Mouse (Mus musculus) hindbrain, postnatal 0 days (tissue): Measurements from ENCODE around the gene Mxd4. TPM values are rescaled to one million over a fixed set of nuclear protein-coding genes. Genes with fewer than 3 reads are reported as not detected.
A peak's percentile ranks its signal among the peaks of the same experiment; 100 is the strongest.

Source experiments
- ATAC-seq: fragments of 200-750 bp; cut with Nextera tagmentation; 2 replicates; pipeline ENCODE4 v1.8.0; 2017; ENCODE audit warnings: mild to moderate bottlenecking, moderate TSS enrichment, moderate library complexity
- DNase-seq: peaks from one replicate; pipeline ENCODE4 v3.0.0-alpha.2; 2015; ENCODE audit warnings: low spot score
- H3K27ac ChIP-seq: fragments of 300-500 bp; sonication (generic); 2 replicates; pipeline ENCODE4 v1.5.1; 2014; ENCODE audit warnings: mild to moderate bottlenecking
- H3K27me3 ChIP-seq: fragments of 300-500 bp; sonication (generic); 2 replicates; pipeline ENCODE4 v1.6.1; 2014; ENCODE audit warnings: low read length, mixed read lengths; ENCODE audit not compliant: insufficient read depth
- H3K36me3 ChIP-seq: fragments of 300-500 bp; sonication (generic); 2 replicates; pipeline ENCODE4 v1.6.1; 2014; ENCODE audit warnings: low read length, mixed read lengths; ENCODE audit not compliant: insufficient read depth
- H3K4me1 ChIP-seq: fragments of 300-500 bp; sonication (generic); 2 replicates; pipeline ENCODE4 v1.6.1; 2014; ENCODE audit warnings: antibody characterized with exemption, low read length, mixed read lengths; ENCODE audit not compliant: insufficient read depth
- H3K4me2 ChIP-seq: fragments of 300-500 bp; sonication (generic); 2 replicates; pipeline ENCODE4 v1.6.1; 2014; ENCODE audit warnings: low read depth, mild to moderate bottlenecking, low read length, moderate library complexity, mixed read lengths
- H3K4me3 ChIP-seq: fragments of 300-500 bp; sonication (generic); 2 replicates; pipeline ENCODE4 v1.5.1; 2014; ENCODE audit warnings: low read length
- H3K9ac ChIP-seq: fragments of 300-500 bp; sonication (generic); replicated peaks from 2 replicates; pipeline ENCODE4 v1.6.1; 2014; ENCODE audit warnings: mild to moderate bottlenecking, low read length, moderate library complexity, mixed read lengths
- H3K9me3 ChIP-seq: fragments of 300-500 bp; sonication (generic); 2 replicates; pipeline ENCODE4 v1.6.1; 2016; ENCODE audit warnings: low read length, mixed read lengths
- CTCF ChIP-seq: IDR thresholded peaks from 2 replicates; pipeline ENCODE4 v1.5.1; 2016; ENCODE audit warnings: antibody characterized with exemption, control low read depth, low read depth
- WGBS: fragments of 180-500 bp; shearing (Covaris S2); extraction: QIAGEN DNeasy Blood & Tissue Kit; methylation state at CpG from one replicate; pipeline ENCODE4 v1.1.7; 2014; 5-methylcytosine and 5-hydroxymethylcytosine counted together
- polyA plus RNA-seq: library from polyadenylated mRNA; unstranded; fragments of >200 nt; fragmentation: Nextera tagmentation; extraction: Ambion mirVana; gene quantifications from 2 replicates; pipeline ENCODE4 v1.2.1, GENCODE M21; 2015
- total RNA-seq: library from RNA; depleted of rRNA; stranded (reverse); fragments of >200 nt; gene quantifications from 2 replicates; pipeline ENCODE4 v1.2.3, GENCODE M21; 2014; rRNA removed

The Mxd4 gene
- total RNA-seq: 73.3 and 99.1 TPM in 2 replicates
- polyA plus RNA-seq: 22.0 and 23.5 TPM in 2 replicates

- no peak for TF ChIP-seq CTCF
- Histone ChIP-seq H3K36me3 (no peaks in the 10 kb centered on the region; the same call in 1 of the 2 replicates), H3K27me3 (no peaks in the 10 kb centered on the region), H3K9ac (peak within 1 kb of the TSS; percentile 79), H3K9me3 (no peaks in the 10 kb centered on the region), H3K4me2 (peak within 1 kb of the TSS; percentile 87), H3K27ac (peak within 1 kb of the TSS; percentile 97), H3K4me3 (peak within 1 kb of the TSS; percentile 82), H3K4me1 (peaks cover 37% of the 10 kb centered on the region)
- WGBS: under 1% methylated on average over 58 of the region's 60 CpGs
- ATAC-seq (peak; percentile 99), DNase-seq (peak; percentile 100)
Measured at GRCm38 (mm10) chr5:34187601-34188316, at the start of gene Mxd4. Mxd4 (minus strand) TSS chr5:34187720.

GRCm38 (mm10) chr5:34235898-34236420, 48.4 kb upstream of the Mxd4 start:
- peak; percentile 78 for TF ChIP-seq CTCF
- H3K4me3 ChIP-seq: no peak overlapping the region
- no peaks in the 10 kb centered on the region for H3K27me3 ChIP-seq
- no peaks in the 10 kb centered on the region for H3K36me3 ChIP-seq
- WGBS: 55% methylated on average over 10 of the region's 10 CpGs
- DNase-seq (no peak), ATAC-seq (no peak)
- no peak overlapping the region for H3K27ac ChIP-seq
- no peak overlapping the region for H3K9ac ChIP-seq
- H3K9me3 ChIP-seq: no peaks in the 10 kb centered on the region
- H3K4me1 ChIP-seq: no peaks in the 10 kb centered on the region
- no peak overlapping the region for H3K4me2 ChIP-seq

GRCm38 (mm10) chr5:34235056-34235455, 47.5 kb upstream of the Mxd4 start:
- WGBS: 72% methylated on average over 4 of the region's 4 CpGs
- no peak for TF ChIP-seq CTCF
- no peaks in the 10 kb centered on the region for H3K4me1 ChIP-seq
- no peaks in the 10 kb centered on the region for H3K9me3 ChIP-seq
- DNase-seq (no peak), ATAC-seq (no peak; the same call in 1 of the 2 replicates)
- no peaks in the 10 kb centered on the region for H3K36me3 ChIP-seq
- no peak overlapping the region for H3K9ac ChIP-seq
- no peak overlapping the region for H3K4me2 ChIP-seq
- H3K27ac ChIP-seq: no peak overlapping the region
- no peaks in the 10 kb centered on the region for H3K27me3 ChIP-seq
- no peak overlapping the region for H3K4me3 ChIP-seq

GRCm38 (mm10) chr5:34233221-34233515, 45.6 kb upstream of the Mxd4 start:
- no peaks in the 10 kb centered on the region for H3K4me1 ChIP-seq
- DNase-seq (no peak), ATAC-seq (no peak)
- WGBS: 87% methylated on average over 6 of the region's 6 CpGs
- no peak for TF ChIP-seq CTCF
- no peak overlapping the region for H3K9ac ChIP-seq
- H3K27me3 ChIP-seq: no peaks in the 10 kb centered on the region
- no peaks in the 10 kb centered on the region for H3K9me3 ChIP-seq
- H3K27ac ChIP-seq: no peak overlapping the region
- H3K4me2 ChIP-seq: no peak overlapping the region
- no peaks in the 10 kb centered on the region for H3K36me3 ChIP-seq
- no peak overlapping the region for H3K4me3 ChIP-seq

GRCm38 (mm10) chr5:34232481-34233220, 45.1 kb upstream of the Mxd4 start:
- Histone ChIP-seq H3K4me3 (no peak overlapping the region), H3K27me3 (no peaks in the 10 kb centered on the region), H3K4me2 (no peak overlapping the region), H3K27ac (no peak overlapping the region), H3K4me1 (no peaks in the 10 kb centered on the region), H3K9ac (no peak overlapping the region), H3K36me3 (no peaks in the 10 kb centered on the region), H3K9me3 (no peaks in the 10 kb centered on the region)
- DNase-seq: no peak
- WGBS: 74% methylated on average over 8 of the region's 8 CpGs
- ATAC-seq: no peak
- no peak for TF ChIP-seq CTCF

GRCm38 (mm10) chr5:34231901-34232300, 44.4 kb upstream of the Mxd4 start:
- ATAC-seq (no peak), DNase-seq (no peak)
- Histone ChIP-seq H3K4me2 (no peak overlapping the region), H3K27ac (no peak overlapping the region), H3K9ac (no peak overlapping the region), H3K27me3 (no peaks in the 10 kb centered on the region), H3K36me3 (no peaks in the 10 kb centered on the region), H3K9me3 (no peaks in the 10 kb centered on the region), H3K4me1 (no peaks in the 10 kb centered on the region), H3K4me3 (no peak overlapping the region)
- 86% methylated on average over 6 of the region's 6 CpGs for WGBS
- TF ChIP-seq CTCF: no peak
